Mouse (Mus musculus): ENCODE results near the gene Pcyt1a. TPM values are rescaled to one million over a fixed set of nuclear protein-coding genes. Genes with fewer than 3 reads are reported as not detected.

Gene Pcyt1a
- total and polyA plus RNA-seq, 3 experiments, result 17.0 to 25.7 (median 21.1) TPM

DNA sequence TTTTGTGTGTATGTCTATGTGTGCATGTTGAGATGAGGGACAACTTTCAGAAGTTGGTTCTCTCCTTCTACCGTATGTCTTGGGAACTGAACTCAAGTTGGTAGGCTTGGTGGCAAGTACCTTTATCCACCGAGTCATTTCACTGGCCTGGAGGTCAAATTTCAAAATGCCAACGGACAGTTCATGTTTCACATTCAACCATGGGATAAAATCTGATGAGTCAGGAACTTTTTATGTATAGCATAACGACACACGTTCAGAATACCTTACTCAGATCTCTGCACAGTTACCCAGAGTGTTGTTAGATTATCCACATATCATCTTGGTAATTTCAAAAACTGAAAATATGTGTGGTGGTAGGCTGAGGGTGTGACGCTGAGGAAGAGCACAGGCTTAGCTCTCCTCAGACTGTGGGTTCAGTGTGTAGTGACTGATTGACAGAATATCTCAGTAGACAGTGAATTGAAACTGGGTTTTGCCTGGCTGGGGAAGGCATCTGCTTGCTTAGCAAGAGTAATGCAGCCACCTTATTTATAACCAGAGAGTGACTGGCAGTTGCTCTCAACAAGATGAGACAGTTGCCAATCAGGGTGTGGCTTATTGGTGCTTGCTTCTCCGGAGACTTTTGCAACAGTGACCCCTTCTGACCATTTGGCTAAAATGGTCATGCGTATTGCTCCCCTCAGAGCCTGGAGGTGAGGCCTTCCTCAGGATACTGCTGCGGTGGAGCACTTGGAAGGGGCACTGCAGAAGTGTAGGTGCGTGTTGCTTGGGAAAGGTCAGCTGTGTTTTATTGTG is 27.1 kb downstream of the Pcyt1a start:
- H3K4me3 ChIP-seq (replicated peaks in 1 of 3; ENCODE audit: low read depth in 2 of 3, low read length in 2 of 3, poor library complexity in 1 of 3), result no peak overlapping the region
- H3K4me2 ChIP-seq (ENCODE audit: insufficient read depth, low read depth, poor library complexity, severe bottlenecking), result no peak overlapping the region
- peaks cover 2 to 6% of the 10 kb centered on the region in 2 experiments; a peak in 2 of 4 replicates for H3K4me1 ChIP-seq (ENCODE audit: control insufficient read depth in 1 of 2, insufficient read depth in 2 of 2)
- H3K79me2 ChIP-seq (replicated peaks; ENCODE audit: control insufficient read depth, extremely low read depth, insufficient read depth, poor library complexity, severe bottlenecking), result no peaks in the 10 kb centered on the region; the same call in 1 of the 2 replicates
- dilution Hi-C loops (cut with MboI; ENCODE audit: extremely low pct_ligation_motif_present, extremely low pct_unique_long_range_greater_than_20kb, low sequenced_read_pairs) (no loop called here), in situ Hi-C loops (cut with MboI; ENCODE audit: low pct_ligation_motif_present, low pct_unique_long_range_greater_than_20kb, low sequenced_read_pairs) (loop anchor here (25.0 kb wide), 1 partner anchor 195 kb away; the partner anchor contains the start of gene Smco1)
- H3K9ac ChIP-seq (ENCODE audit: insufficient read depth, low read depth), result no peak overlapping the region
- H3K27ac ChIP-seq (ENCODE audit: insufficient read depth, low read depth), result no peak overlapping the region
- no peaks in the 10 kb centered on the region for H3K9me3 ChIP-seq (replicated peaks; ENCODE audit: low read length)
- H3K27me3 ChIP-seq (replicated peaks), result no peaks in the 10 kb centered on the region
- peak; percentile 84 for DNase-seq (ENCODE audit: extremely low read depth)
- TF ChIP-seq TCF12 (IDR thresholded peaks at IDR 0.05; ENCODE audit: low read depth, low read length) (no peak), SMC3 (IDR thresholded peaks at IDR 0.05; ENCODE audit: low read depth, low read length) (peak; percentile 92), UBTF (IDR thresholded peaks at IDR 0.05; ENCODE audit: low read depth, low read length) (no peak), USF1 (IDR thresholded peaks at IDR 0.05; ENCODE audit: low read depth, low read length) (no peak), ZC3H11A (IDR thresholded peaks at IDR 0.05; ENCODE audit: low read depth, low read length) (peak; percentile 63), ELF1 (IDR thresholded peaks at IDR 0.05; ENCODE audit: low read depth, low read length) (no peak), MAX (IDR thresholded peaks at IDR 0.05; ENCODE audit: low read length) (no peak), NELFE (IDR thresholded peaks at IDR 0.05; ENCODE audit: low read depth, low read length) (no peak), E2F4 (IDR thresholded peaks at IDR 0.05; ENCODE audit: insufficient replicate concordance, low read depth, low read length) (no peak), MYC (IDR thresholded peaks at IDR 0.05; ENCODE audit: low read depth, low read length) (peak; percentile 54; the same call in 1 of the 2 replicates), RCOR1 (conservative IDR thresholded peaks at IDR 0.05; ENCODE audit: low read depth, low read length) (no peak), BHLHE40 (IDR thresholded peaks at IDR 0.05; ENCODE audit: low read depth, low read length) (peak; percentile 19; the same call in 1 of the 2 replicates), MXI1 (IDR thresholded peaks at IDR 0.05; ENCODE audit: low read depth, low read length) (no peak), JUND (conservative IDR thresholded peaks at IDR 0.05; ENCODE audit: low read depth, low read length) (no peak), NRF1 (IDR thresholded peaks at IDR 0.05; ENCODE audit: low read depth, low read length) (peak; percentile 64), ZNF384 (IDR thresholded peaks at IDR 0.05; ENCODE audit: low read depth, low read length) (no peak), JUN (IDR thresholded peaks at IDR 0.05; ENCODE audit: insufficient read depth, low read depth, low read length) (no peak), CHD2 (IDR thresholded peaks at IDR 0.05; ENCODE audit: low read length) (no peak), RAD21 (IDR thresholded peaks at IDR 0.05; ENCODE audit: low read depth, low read length) (peak; percentile 99), USF2 (conservative IDR thresholded peaks at IDR 0.05; ENCODE audit: low read depth, low read length) (no peak), POLR2AphosphoS2 (IDR thresholded peaks at IDR 0.05; ENCODE audit: low read depth, low read length) (no peak), CHD1 (IDR thresholded peaks at IDR 0.05; ENCODE audit: low read depth, low read length) (no peak), IRF4 (IDR thresholded peaks at IDR 0.05; ENCODE audit: low read depth, low read length) (no peak; the same call in 1 of the 2 replicates), POLR2A (IDR thresholded peaks at IDR 0.05; ENCODE audit: low read depth, low read length) (no peak), MAFK (IDR thresholded peaks at IDR 0.05; ENCODE audit: insufficient replicate concordance, low read length) (peak; percentile 83), HCFC1 (IDR thresholded peaks at IDR 0.05; ENCODE audit: low read depth, low read length) (no peak), SIN3A (IDR thresholded peaks at IDR 0.05; ENCODE audit: low read length) (no peak), MAZ (IDR thresholded peaks at IDR 0.05; ENCODE audit: low read depth, low read length) (no peak), KAT2A (IDR thresholded peaks at IDR 0.05; ENCODE audit: insufficient replicate concordance, low read length) (no peak), PAX5 (IDR thresholded peaks at IDR 0.05; ENCODE audit: low read length) (no peak), MEF2A (IDR thresholded peaks at IDR 0.05; ENCODE audit: borderline replicate concordance, low read depth, low read length) (no peak), TBP (conservative IDR thresholded peaks at IDR 0.05; ENCODE audit: low read depth, low read length) (no peak), ZKSCAN1 (IDR thresholded peaks at IDR 0.05; ENCODE audit: borderline replicate concordance, low read depth, low read length) (no peak), ETS1 (conservative IDR thresholded peaks at IDR 0.05; ENCODE audit: low read depth, low read length) (no peak), GABPA (IDR thresholded peaks at IDR 0.05; ENCODE audit: insufficient replicate concordance, low read depth, low read length) (no peak), CTCF (conservative IDR thresholded peaks at IDR 0.05 in 1 of 2, IDR thresholded peaks at IDR 0.05 in 1 of 2; ENCODE audit: low read depth in 2 of 2, low read length in 2 of 2) (peak in 1 of 2 experiments; percentile 96; a peak in 3 of 4 replicates), EP300 (IDR thresholded peaks at IDR 0.05; ENCODE audit: low read length) (no peak)
- peaks cover 8 to 40% of the 10 kb centered on the region in 2 experiments for H3K36me3 ChIP-seq (replicated peaks in 1 of 2; ENCODE audit: control insufficient read depth in 1 of 2, insufficient read depth in 1 of 2, low read length in 1 of 2)
